Comparison of ENCODE assay signal across 8 mouse cellular contexts in genomic region chr8:45068759-45069386, GRCm38 (mm10). TPM values are rescaled to one million over a fixed set of nuclear protein-coding genes. Genes with fewer than 3 reads are reported as not detected.
DNase-seq lines count a peak whose midpoint lies in the region; ATAC-seq and TF ChIP-seq lines count a peak whose summit lies in the region.

Gene Mtnr1a, plus strand, starts transcription at chr8:45069137.

- TF ChIP-seq POLR2A in spleen, adult 2 months (IDR thresholded peaks at IDR 0.05; ENCODE audit: low read depth, low read length), result no peak

- 12% methylated on average over 29 of the region's 29 CpGs for WGBS in spleen, adult 2 months
- WGBS in embryonic facial prominence, embryonic 14.5 days, result 11% methylated on average over 24 of the region's 29 CpGs
- 11% methylated on average over 29 of the region's 29 CpGs for WGBS in limb, embryonic 10.5 days
- 6% methylated on average over 29 of the region's 29 CpGs for WGBS in midbrain, embryonic 11.5 days

- no peaks in the 10 kb centered on the region for H3K4me1 ChIP-seq in spleen, adult 2 months (ENCODE audit: control insufficient read depth, insufficient read depth, insufficient read length)
- no peaks in the 10 kb centered on the region for H3K4me1 ChIP-seq in embryonic facial prominence, embryonic 14.5 days (ENCODE audit: control insufficient read depth, insufficient read depth, low read length)
- peaks cover 11% of the 10 kb centered on the region for H3K4me1 ChIP-seq in limb, embryonic 10.5 days
- peaks cover 6% of the 10 kb centered on the region; the same call in 1 of the 2 replicates for H3K4me1 ChIP-seq in midbrain, embryonic 11.5 days (ENCODE audit: control insufficient read depth, insufficient read depth, low read length)

- no peaks in the 10 kb centered on the region for H3K27me3 ChIP-seq in spleen, adult 2 months (ENCODE audit: control insufficient read depth, insufficient read depth, low read length)
- H3K27me3 ChIP-seq in embryonic facial prominence, embryonic 14.5 days (replicated peaks; ENCODE audit: control insufficient read depth, insufficient read depth, low read length), result 0 out of 2 replicates have a peak, but pooled peaks cover 6% of the 10 kb centered on the region
- H3K27me3 ChIP-seq in limb, embryonic 10.5 days (ENCODE audit: low read depth, poor library complexity, severe bottlenecking), result no peaks in the 10 kb centered on the region
- peaks cover 2% of the 10 kb centered on the region; the same call in 1 of the 2 replicates for H3K27me3 ChIP-seq in midbrain, embryonic 11.5 days (ENCODE audit: control insufficient read depth, insufficient read depth, low read length)

- 0 out of 2 replicates have a peak within 1 kb of the TSS, but pooled peaks have one; percentile 30 for H3K9ac ChIP-seq in embryonic facial prominence, embryonic 14.5 days (ENCODE audit: low read depth, low read length)
- H3K9ac ChIP-seq in midbrain, embryonic 11.5 days (ENCODE audit: low read length), result peak within 1 kb of the TSS; percentile 54

- H3K4me3 ChIP-seq in spleen, adult 2 months (ENCODE audit: extremely low read depth, insufficient read depth, insufficient read length), result no peak within 1 kb of the TSS
- H3K4me3 ChIP-seq in embryonic facial prominence, embryonic 14.5 days (ENCODE audit: low read depth, low read length), result peak within 1 kb of the TSS; percentile 28
- peak within 1 kb of the TSS; percentile 36 for H3K4me3 ChIP-seq in limb, embryonic 10.5 days
- peak within 1 kb of the TSS; percentile 36 for H3K4me3 ChIP-seq in midbrain, embryonic 11.5 days (ENCODE audit: low read depth, low read length)

- H3K27ac ChIP-seq in spleen, adult 2 months (ENCODE audit: insufficient read depth, low read length), result no peak within 1 kb of the TSS
- H3K27ac ChIP-seq in embryonic facial prominence, embryonic 14.5 days (replicated peaks; ENCODE audit: low read depth, low read length), result no peak within 1 kb of the TSS
- no peak within 1 kb of the TSS for H3K27ac ChIP-seq in limb, embryonic 10.5 days
- H3K27ac ChIP-seq in midbrain, embryonic 11.5 days (ENCODE audit: low read depth, low read length), result no peak within 1 kb of the TSS

- TF ChIP-seq CTCF in spleen, adult 2 months (IDR thresholded peaks at IDR 0.05; ENCODE audit: extremely low read depth, insufficient read depth, insufficient read length, insufficient replicate concordance), result peak; percentile 52; the same call in 1 of the 2 replicates

- H3K36me3 ChIP-seq in spleen, adult 2 months (ENCODE audit: control insufficient read depth, insufficient read depth, low read length), result no peaks in the 10 kb centered on the region
- H3K36me3 ChIP-seq in embryonic facial prominence, embryonic 14.5 days (ENCODE audit: control insufficient read depth, insufficient read depth, low read length), result no peaks in the 10 kb centered on the region
- H3K36me3 ChIP-seq in limb, embryonic 10.5 days, result no peaks in the 10 kb centered on the region
- no peaks in the 10 kb centered on the region for H3K36me3 ChIP-seq in midbrain, embryonic 11.5 days (ENCODE audit: control insufficient read depth, insufficient read depth, low read length)

- no peak for DNase-seq in spleen, adult 2 months (ENCODE audit: low read depth in 1 of 2, low spot score in 2 of 2)
- no peak for DNase-seq in spleen, adult 12 weeks (ENCODE audit: low spot score)
- DNase-seq in embryonic facial prominence, embryonic 14.5 days (ENCODE audit: low spot score), result peak; percentile 86
- peak; percentile 19 to 58 for DNase-seq in heart, adult 9 months (ENCODE audit: low spot score in 2 of 2)
- peak; percentile 62 to 89 for DNase-seq in kidney, adult 8-10 months
- peak; percentile 96 for DNase-seq in limb, embryonic 10.5 days (ENCODE audit: low spot score)
- DNase-seq in midbrain, embryonic 11.5 days (ENCODE audit: low spot score, missing footprints), result peak; percentile 100
- DNase-seq in spleen, postnatal 4 days (ENCODE audit: low spot score in 2 of 2), result peak; percentile 30 to 77

- peak within 1 kb of the TSS; percentile 59 for H3K4me2 ChIP-seq in embryonic facial prominence, embryonic 14.5 days (ENCODE audit: low read depth, low read length)
- H3K4me2 ChIP-seq in midbrain, embryonic 11.5 days, result peak within 1 kb of the TSS; percentile 73

- H3K9me3 ChIP-seq in embryonic facial prominence, embryonic 14.5 days (ENCODE audit: control insufficient read depth, low read length), result no peaks in the 10 kb centered on the region
- no peaks in the 10 kb centered on the region for H3K9me3 ChIP-seq in limb, embryonic 10.5 days (replicated peaks)
- H3K9me3 ChIP-seq in midbrain, embryonic 11.5 days (ENCODE audit: control insufficient read depth, low read length), result no peaks in the 10 kb centered on the region

- ATAC-seq in embryonic facial prominence, embryonic 14.5 days (ENCODE audit: low read depth), result peak; percentile 91
- ATAC-seq in midbrain, embryonic 11.5 days (ENCODE audit: low FRiP score), result peak; percentile 94

RNA-seq across cellular contexts. Expression of gene Mtnr1a, which starts in this region (rescaled TPM):
- polyA plus RNA-seq in spleen, adult 2 months (2012; rRNA removed), result not detected in 2 replicates
- 0.34 TPM in 1 of 2 replicates, not detected in the other for polyA plus RNA-seq in embryonic facial prominence, embryonic 14.5 days (2014; fragmentation: Nextera tagmentation; extraction: Ambion mirVana)
- 0.23 TPM in 1 of 2 replicates, not detected in the other for polyA plus RNA-seq in limb, embryonic 10.5 days (2016; fragmentation: Nextera tagmentation; extraction: Ambion mirVana)
- 0.14 and 0.63 TPM in 2 replicates for polyA plus RNA-seq in midbrain, embryonic 11.5 days (2014; fragmentation: Nextera tagmentation; extraction: Ambion mirVana)

Comparison
In these comparisons a context has a peak if more than half of its experiments do, and no peak if none do; other contexts are left out.
1. DNase-seq: peak in heart, adult 9 months (2 of 2), kidney, adult 8-10 months (2 of 2) and spleen, postnatal 4 days (2 of 2); none in spleen, adult 2 months (0 of 2) and spleen, adult 12 weeks (single experiment).
2. Peak in DNase-seq, ATAC-seq, H3K4me3 ChIP-seq, H3K9ac ChIP-seq and H3K4me2 ChIP-seq in embryonic facial prominence, embryonic 14.5 days; RNA of the gene not detected or under 1 TPM.
3. Peak in DNase-seq and H3K4me3 ChIP-seq in limb, embryonic 10.5 days; RNA of the gene not detected or under 1 TPM.
4. Peak in DNase-seq, ATAC-seq, H3K4me3 ChIP-seq, H3K9ac ChIP-seq and H3K4me2 ChIP-seq in midbrain, embryonic 11.5 days; RNA of the gene not detected or under 1 TPM.